Mouse (Mus musculus) kidney, postnatal 10 days (tissue): ENCODE data around the gene Recql5.

Source experiments
- DNase-seq: peaks from one replicate; pipeline ENCODE4 v3.0.0; 2021; ENCODE audit warnings: mixed read lengths

Recql5 gene

DNA sequence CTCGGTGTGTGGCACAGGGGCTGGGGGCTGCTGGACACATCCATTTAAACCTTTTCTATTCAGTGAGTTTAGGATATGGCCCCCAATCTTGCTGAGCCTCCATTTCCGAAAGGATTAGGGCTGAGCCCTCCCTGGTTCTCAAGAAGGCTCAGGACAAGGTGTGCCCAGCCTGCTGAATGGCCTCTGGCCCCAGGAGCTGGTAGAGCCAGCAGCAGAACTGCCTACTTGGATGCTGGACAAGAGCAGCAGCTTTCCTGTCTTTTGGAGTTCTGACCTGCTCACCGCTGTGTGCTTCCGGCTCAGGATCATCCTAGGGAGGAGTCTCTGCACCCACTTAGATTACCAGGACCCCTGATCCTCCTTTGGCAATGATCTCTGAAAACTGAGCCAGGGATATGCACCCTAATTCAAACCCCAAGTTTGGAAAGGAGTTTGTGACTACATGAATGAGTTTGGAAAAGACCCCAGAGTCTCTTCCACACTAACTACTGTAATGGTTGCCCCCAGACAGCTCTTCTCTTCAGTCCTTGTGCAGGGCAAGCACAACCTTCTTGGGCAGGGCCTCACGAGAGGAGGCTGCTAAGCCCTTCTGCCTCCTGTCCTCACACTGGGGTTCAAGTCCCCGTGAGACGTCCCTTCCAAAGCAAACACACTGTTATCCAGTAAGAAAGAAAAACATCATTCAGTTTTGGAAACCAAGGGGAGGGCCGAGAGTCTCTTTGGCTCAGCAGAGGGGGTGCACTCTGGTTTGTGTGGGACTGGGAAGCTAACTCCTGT lies 32.5 kb downstream of the Recql5 start:
- no peak for DNase-seq

- DNase-seq = peak; percentile 77
Measured at GRCm38 (mm10) chr11:115899486-115900266, 33.6 kb downstream of the Recql5 start, which contains the start of gene Smim5. TSS of gene Smim5 (plus strand) at chr11:115899966.

DNA sequence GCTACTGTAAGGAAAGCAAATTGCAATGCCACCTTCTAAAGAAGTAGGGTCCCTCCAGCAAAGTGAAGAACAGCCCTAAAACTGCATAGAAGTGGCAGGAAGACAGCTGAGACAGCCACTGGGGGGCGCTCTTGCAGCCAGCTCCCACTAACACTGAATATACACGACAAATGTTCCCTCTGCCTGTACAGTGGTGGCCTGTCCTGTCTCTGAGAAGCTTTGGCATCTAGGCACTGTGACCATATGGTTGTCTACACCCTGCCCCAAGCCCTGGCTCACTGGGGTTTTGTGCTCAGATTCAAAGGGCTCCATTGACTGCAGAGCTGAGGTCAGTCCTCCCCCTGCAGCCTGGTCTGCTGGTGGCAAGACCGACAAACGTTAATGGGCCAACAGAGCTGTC lies 34.4 kb downstream of the Recql5 start:
- peak; percentile 59 for DNase-seq

GRCm38 (mm10) chr11:115898446-115898845 lies 34.8 kb downstream of the Recql5 start:
- no peak for DNase-seq

DNA sequence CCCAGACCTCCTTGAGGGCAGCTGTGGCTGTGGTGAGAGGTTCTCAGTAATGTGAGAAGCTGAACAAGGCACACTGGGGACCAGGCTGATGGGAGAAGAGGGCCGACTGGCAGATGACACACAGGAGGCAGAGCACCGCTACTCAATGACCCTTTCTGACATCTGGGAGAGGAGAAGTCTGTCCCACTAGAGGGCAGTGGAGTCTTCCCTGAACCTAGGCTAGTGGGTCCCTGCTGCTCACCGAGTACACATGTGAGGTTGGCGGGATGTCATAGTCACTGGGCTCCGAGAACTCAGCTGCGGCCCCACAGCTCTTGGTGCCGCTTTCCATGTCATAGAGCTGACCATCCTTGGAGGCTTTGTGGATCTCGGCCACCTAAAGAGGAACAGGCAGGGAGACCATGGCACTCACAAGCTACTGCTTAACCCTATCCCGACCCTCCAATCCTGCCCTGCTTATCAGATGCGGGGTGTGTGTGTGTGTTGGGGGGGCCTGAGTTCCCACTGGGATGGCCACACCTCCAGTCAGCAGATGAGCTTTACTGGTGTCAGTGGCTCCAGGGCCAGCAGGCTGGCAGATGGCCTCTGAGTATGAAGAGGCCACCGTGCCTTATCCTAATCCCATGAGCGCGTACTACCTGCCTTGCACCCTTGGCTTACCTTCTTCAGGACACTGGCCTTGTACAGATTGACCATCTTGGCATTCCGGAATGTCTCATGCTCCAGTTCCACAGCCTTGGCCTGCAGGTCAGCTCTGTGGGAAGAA lies 38.3 kb downstream of the Recql5 start:
- peak; percentile 45 for DNase-seq

DNA sequence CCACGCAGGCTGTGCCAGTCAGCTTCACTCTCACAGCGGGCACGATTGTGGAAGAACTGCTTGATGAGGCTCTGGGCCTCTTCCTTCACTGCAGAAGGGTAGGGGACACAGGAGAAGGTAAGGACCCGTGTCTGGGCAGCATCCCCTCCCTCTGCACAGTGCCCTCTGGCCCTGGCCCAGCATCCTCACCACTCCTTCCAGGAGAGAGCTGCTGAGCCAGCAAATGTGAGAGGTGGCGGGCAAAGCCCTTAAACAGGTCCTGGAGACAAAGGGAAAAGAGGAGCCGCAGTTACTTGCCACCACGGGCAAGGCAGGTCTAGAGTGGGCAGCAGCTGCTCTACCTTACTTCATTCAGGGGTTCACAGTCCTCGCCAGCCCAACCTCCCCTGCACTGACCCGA lies 40.2 kb downstream of the Recql5 start:
- peak; percentile 30 for DNase-seq

- DNase-seq = no peak
Measured at GRCm38 (mm10) chr11:115892213-115892612, 41.1 kb downstream of the Recql5 start.

DNA sequence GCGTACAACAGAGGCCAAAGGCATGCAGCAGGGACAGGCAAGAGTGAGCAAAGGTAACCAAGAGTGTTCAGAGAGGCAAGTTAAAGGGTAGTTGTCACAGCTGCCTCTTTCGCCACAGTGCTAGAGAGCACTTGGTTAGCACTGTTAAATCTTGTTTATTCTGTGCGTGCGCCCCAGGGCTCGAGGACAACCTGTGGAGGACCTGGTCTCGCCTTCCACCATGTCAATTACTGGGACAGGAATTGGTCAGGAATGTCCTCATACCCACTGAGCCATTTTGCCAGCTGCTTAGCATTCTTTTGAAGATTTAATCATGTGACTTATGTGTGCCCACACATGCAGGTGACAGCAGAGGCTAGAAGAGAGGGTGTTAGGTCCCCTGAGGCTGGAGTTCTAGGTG lies 44.1 kb downstream of the Recql5 start:
- DNase-seq = no peak

DNA sequence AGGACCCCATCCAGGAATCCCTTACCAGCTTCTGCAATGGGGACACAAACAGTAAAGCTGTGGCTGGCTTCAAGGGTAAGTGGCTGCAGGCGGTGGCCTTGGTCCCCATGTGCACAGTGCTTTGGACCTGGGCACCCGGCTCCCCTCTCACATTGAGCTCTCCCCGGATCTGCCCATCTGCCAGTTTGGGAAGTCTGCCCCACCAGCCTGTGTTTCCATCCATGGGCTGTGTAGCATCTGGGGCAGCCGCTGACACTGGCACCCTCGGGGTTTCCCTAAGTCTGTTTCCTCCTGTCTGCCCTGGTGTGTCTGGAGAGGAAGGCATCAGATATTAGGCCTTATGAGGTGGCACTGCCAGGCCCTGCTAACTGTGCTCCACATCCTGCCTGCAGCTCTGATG lies 45.3 kb downstream of the Recql5 start:
- DNase-seq = no peak

- DNase-seq = no peak
Measured at GRCm38 (mm10) chr11:115886446-115886845, 46.8 kb downstream of the Recql5 start.

DNA sequence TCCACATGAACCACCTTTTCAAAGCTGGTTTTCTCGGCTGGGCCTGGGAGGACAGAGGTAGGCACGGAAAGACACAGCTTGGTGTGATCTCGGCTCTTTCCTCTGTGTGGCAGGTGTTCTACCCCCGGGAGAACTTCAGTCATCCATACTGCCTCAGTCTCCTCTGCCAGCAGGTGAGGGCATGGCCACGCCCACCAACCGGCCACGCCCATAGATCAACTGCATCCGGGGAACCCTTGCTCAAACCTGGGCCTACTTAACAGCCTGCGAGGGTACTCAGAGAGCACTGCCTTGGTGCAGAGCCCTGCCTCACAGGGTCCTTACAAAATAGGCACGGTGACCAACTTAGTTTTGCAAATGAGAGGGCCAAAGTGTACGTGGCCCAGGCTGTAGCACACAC lies 48.0 kb downstream of the Recql5 start:
- no peak for DNase-seq

GRCm38 (mm10) chr11:115884361-115884760 lies 48.9 kb downstream of the Recql5 start:
- DNase-seq = no peak

- no peak for DNase-seq
Measured at GRCm38 (mm10) chr11:115883251-115883650, 50.0 kb downstream of the Recql5 start.

DNA sequence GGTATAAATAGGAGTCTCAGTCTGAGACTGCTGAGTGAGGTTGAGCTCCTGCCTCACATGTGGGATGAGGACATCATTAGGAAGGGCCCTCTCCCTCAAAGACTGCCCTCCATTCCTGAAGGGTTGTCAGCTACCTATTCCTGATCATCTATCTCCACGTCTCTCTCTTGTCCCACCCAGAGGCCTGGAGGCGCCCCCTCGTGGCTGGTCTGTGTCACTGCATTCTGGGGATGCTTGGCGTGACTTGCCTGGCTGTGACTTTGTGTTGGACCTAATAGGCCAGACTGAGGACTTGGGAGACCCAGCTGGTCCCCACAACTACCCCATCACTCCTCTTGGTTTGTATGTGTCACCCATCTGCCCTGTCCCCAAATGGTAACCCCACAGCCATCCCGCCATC lies 52.3 kb downstream of the Recql5 start:
- DNase-seq = no peak

DNA sequence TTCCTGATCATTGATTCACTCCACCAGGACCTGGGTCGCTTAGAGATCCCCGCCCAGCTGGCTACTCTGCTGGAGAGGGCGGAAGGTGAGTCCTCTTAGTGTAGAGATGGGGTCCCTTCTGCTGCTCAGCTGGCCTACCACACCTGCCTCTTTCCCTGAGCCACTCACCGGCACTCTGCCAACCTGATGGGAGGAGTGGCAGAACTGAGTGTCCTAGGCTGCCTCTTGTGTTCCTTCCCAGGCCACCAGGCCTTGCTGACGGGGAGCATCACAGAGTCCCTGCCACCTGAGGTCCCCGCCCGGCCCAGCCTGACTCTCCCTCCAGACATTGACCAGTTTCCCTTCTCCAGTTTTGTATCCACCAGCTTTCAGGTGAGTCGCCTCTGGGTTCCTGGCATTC lies 55.2 kb downstream of the Recql5 start:
- peak; percentile 47 for DNase-seq

DNA sequence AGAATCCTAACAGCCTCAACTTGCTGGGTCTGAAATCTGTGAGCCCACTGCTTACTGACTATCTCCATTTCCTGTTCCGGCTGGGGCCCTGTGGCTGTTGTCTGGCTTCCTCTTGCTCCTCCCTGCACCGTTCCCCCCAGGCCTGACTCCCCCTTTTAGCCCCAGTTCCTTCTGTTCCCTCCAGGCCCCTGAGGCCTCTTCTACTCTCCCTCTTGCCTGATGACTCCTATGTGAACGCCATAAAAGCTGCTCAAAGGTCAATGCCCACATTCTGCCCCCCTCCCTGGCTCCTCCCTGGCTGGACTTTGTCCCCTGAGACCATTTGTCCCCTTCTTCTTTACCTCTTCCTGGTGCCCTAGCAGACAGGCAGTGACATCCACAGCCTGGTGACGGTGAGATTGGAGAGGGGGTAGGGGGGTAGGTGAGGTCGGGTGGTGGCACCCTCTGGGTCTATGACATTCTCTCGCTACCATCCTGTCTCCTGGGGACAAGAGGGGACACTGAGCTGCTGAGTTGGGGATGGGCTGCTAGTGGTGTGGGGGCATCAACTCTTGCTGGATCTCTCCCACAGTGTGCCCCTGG lies 56.0 kb downstream of the Recql5 start:
- DNase-seq = peak; percentile 65

GRCm38 (mm10) chr11:115876438-115876837 lies 56.8 kb downstream of the Recql5 start:
- no peak for DNase-seq

- no peak for DNase-seq
Measured at GRCm38 (mm10) chr11:115875935-115876334, 57.3 kb downstream of the Recql5 start.

DNA sequence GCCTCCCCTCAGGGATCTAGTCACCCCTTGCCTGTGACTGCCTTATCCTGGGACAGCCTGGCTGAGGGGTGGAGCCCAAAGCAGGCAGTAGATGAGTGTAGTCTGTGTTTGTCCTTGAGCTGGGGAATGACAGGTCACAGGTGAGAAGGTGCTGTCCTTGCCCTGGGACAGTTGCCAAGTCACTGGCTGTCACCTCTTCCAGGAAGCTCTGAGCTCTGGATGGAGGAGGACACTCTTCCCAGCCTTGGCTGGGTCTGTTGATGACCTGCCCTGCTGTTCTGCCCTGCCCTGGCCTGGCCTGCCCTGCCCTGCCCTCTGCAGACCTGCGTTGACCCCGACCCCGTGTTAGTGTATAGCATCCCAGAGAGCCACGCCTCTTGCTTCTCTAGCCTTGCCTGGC lies 60.8 kb downstream of the Recql5 start:
- no peak for DNase-seq

- no peak for DNase-seq
Measured at GRCm38 (mm10) chr11:115869393-115869792, 63.9 kb downstream of the Recql5 start.

DNA sequence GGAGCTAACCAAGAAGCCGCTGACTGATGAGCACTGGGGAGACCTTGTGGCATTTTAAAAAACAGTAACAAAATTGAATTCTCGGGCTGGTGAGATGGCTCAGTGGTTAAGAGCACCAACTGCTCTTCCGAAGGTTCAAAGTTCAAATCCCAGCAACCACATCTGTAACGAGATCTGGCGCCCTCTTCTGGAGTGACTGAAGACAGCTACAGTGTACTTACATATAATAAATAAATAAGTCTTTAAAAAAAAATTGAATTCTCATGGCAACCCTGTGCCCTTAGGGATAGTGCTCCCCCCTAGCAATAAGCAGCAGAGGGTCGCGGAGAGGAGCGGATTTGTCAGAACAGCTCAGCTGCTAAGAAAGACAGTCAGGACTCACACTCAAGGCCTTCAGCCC lies 69.4 kb downstream of the Recql5 start:
- DNase-seq = no peak

DNA sequence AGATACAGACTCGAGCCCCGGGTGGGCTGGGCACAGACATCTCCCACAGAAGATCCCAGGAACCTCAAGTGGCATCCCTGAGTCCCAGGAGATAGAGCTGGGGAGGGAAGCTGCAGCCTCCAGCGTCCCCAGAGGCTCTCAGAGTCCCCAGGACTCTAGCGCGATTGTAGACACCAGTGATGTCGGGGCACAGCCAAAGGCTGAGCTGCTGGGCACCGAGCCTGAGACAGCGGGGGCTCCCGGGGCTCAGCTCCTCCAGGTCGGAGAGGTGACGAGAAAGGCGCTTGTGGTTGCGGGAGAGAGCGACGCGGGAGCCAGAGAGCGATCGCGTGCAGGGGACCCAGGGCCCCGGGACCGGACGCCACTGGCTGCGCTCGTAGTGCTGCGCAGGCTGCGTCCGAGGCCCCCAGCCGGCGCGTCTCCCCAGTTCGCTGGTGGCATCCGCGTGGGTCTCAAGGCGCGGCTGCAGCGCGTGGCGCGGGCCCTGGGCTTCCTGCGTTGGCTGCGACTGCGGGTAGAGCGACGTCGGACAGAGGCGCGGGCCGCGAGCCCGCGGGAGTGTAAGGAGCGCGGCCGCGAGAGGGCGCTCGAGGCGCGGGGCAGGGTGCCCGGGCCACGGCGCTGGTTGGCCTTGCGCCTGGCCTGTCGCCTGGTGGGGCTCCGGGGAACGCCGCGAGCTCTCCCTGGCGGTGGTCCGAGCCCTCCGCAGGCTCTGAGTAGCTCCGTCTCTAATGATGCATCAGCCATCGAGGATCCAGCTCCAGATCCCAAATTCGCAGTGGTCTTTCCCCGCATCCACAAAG lies 73.9 kb downstream of the Recql5 start:
- DNase-seq = peak; percentile 95
